Mouse (Mus musculus) intestine, postnatal 0 days (tissue): ENCODE measurements around the gene Mios. TPM values are rescaled to one million over a fixed set of nuclear protein-coding genes. Genes with fewer than 3 reads are reported as not detected.

ENCODE experiments used
- ATAC-seq: fragments of 200-750 bp; cut with Nextera tagmentation; 2 replicates; pipeline ENCODE4 v1.8.0; 2017; ENCODE audit warnings: mild to moderate bottlenecking, moderate TSS enrichment, moderate library complexity
- H3K27ac ChIP-seq: fragments of 300-500 bp; sonication (generic); 2 replicates; pipeline ENCODE4 v1.5.1; 2014; ENCODE audit warnings: mild to moderate bottlenecking, low read depth, low read length, moderate library complexity
- H3K27me3 ChIP-seq: fragments of 300-500 bp; sonication (generic); replicated peaks from 2 replicates; pipeline ENCODE4 v1.6.1; 2014; ENCODE audit warnings: low read length, mixed read lengths; ENCODE audit not compliant: control insufficient read depth, insufficient read depth
- H3K36me3 ChIP-seq: fragments of 300-500 bp; sonication (generic); 2 replicates; pipeline ENCODE4 v1.6.1; 2014; ENCODE audit warnings: mild to moderate bottlenecking, moderate library complexity; ENCODE audit not compliant: control insufficient read depth, insufficient read depth
- H3K4me1 ChIP-seq: fragments of 300-500 bp; sonication (generic); replicated peaks from 2 replicates; pipeline ENCODE4 v1.6.1; 2014; ENCODE audit warnings: antibody characterized with exemption, low read length, mixed read lengths; ENCODE audit not compliant: control insufficient read depth, insufficient read depth
- H3K4me2 ChIP-seq: fragments of 300-500 bp; sonication (generic); replicated peaks from 2 replicates; pipeline ENCODE4 v1.6.1; 2014; ENCODE audit warnings: low read depth, mild to moderate bottlenecking, moderate library complexity
- H3K4me3 ChIP-seq: fragments of 300-500 bp; sonication (generic); 2 replicates; pipeline ENCODE4 v1.5.1; 2014; ENCODE audit warnings: low read depth, low read length
- H3K9ac ChIP-seq: fragments of 300-500 bp; sonication (generic); 2 replicates; pipeline ENCODE4 v1.6.1; 2014; ENCODE audit warnings: mild to moderate bottlenecking, low read depth, low read length
- H3K9me3 ChIP-seq: fragments of 300-500 bp; sonication (generic); 2 replicates; pipeline ENCODE4 v1.6.1; 2016; ENCODE audit warnings: mixed run types; ENCODE audit not compliant: control insufficient read depth
- CTCF ChIP-seq: sonication (generic); IDR thresholded peaks from 2 replicates; pipeline ENCODE4 v1.5.1; 2016; ENCODE audit warnings: low read depth, mild to moderate bottlenecking, control low read depth, antibody characterized with exemption, moderate library complexity
- WGBS: fragments of 180-500 bp; shearing (Covaris S2); extraction: QIAGEN DNeasy Blood & Tissue Kit; methylation state at CpG from one replicate; pipeline ENCODE4 v1.1.7; 2014; 5-methylcytosine and 5-hydroxymethylcytosine counted together
- polyA plus RNA-seq: library from polyadenylated mRNA; unstranded; fragments of >200 nt; fragmentation: Nextera tagmentation; extraction: Ambion mirVana; gene quantifications from 2 replicates; pipeline ENCODE4 v1.2.1, GENCODE M21; 2015

Mios gene
- polyA plus RNA-seq, 1 experiment from 2014 or later = 8.1 TPM

- Histone ChIP-seq H3K4me1 (no peaks in the 10 kb centered on the region), H3K4me2 (no peak overlapping the region), H3K9me3 (no peaks in the 10 kb centered on the region), H3K27me3 (no peaks in the 10 kb centered on the region), H3K27ac (no peak overlapping the region), H3K4me3 (no peak overlapping the region), H3K36me3 (no peaks in the 10 kb centered on the region), H3K9ac (no peak overlapping the region)
- no peak for TF ChIP-seq CTCF
- ATAC-seq = no peak
- 64% methylated on average over 3 of the region's 3 CpGs for WGBS
Measured at GRCm38 (mm10) chr6:8271047-8271446, 62.0 kb downstream of the Mios start.

DNA sequence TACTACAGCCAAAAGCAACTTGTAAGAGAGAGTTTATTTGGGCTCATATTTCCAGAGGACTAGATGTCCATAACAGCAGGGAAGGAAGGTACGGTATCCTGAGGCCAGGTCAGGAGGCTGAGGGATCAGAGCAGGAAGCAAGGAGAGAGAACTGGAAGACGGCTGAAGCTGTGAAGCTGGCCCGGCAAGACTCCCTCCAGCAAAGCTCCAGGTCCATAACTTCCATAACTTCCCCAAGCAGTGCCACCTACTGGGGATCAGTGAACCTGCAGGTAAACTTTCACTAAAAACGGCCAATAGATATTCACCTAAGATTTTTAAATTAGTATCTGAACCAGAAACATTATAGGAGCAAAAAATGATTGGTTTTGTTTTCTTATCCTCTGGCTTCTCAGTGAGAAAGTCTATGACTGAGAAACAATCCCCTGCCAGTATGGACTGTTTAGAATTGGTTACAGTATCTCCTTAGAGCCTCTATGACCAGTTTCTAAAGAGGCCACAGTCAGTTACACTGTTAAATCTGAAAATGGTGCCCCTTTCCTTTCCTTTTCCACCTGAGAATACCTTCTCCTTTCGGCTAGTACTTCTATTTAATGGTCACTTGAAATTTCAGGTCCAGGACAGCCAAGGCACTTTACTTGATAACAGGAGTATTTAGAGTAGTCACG lies 65.5 kb downstream of the Mios start:
- 0 out of 2 replicates have a peak, but pooled peaks have one; percentile 38 for ATAC-seq
- Histone ChIP-seq H3K27me3 (no peaks in the 10 kb centered on the region), H3K9me3 (no peaks in the 10 kb centered on the region), H3K9ac (no peak overlapping the region), H3K4me2 (0 out of 2 replicates have a peak overlapping the region, but pooled peaks have one; percentile 32), H3K4me1 (no peaks in the 10 kb centered on the region), H3K4me3 (no peak overlapping the region), H3K36me3 (no peaks in the 10 kb centered on the region), H3K27ac (peak overlapping the region; percentile 29; the same call in 1 of the 2 replicates)
- peak; percentile 79 for TF ChIP-seq CTCF
- 36% methylated on average over 6 of the region's 6 CpGs for WGBS

- no peaks in the 10 kb centered on the region for H3K4me1 ChIP-seq
- no peak overlapping the region for H3K27ac ChIP-seq
- 18% methylated on average over 1 of the region's 1 CpGs for WGBS
- no peaks in the 10 kb centered on the region for H3K36me3 ChIP-seq
- H3K27me3 ChIP-seq = no peaks in the 10 kb centered on the region
- no peak overlapping the region for H3K9ac ChIP-seq
- TF ChIP-seq CTCF = peak; percentile 67
- H3K4me3 ChIP-seq = no peak overlapping the region
- H3K4me2 ChIP-seq = no peak overlapping the region
- no peaks in the 10 kb centered on the region for H3K9me3 ChIP-seq
- no peak for ATAC-seq
Measured at GRCm38 (mm10) chr6:8275098-8275497, 66.1 kb downstream of the Mios start.

- WGBS = 42% methylated on average over 4 of the region's 4 CpGs
- ATAC-seq = no peak
Measured at GRCm38 (mm10) chr6:8276431-8276830, 67.4 kb downstream of the Mios start.

DNA sequence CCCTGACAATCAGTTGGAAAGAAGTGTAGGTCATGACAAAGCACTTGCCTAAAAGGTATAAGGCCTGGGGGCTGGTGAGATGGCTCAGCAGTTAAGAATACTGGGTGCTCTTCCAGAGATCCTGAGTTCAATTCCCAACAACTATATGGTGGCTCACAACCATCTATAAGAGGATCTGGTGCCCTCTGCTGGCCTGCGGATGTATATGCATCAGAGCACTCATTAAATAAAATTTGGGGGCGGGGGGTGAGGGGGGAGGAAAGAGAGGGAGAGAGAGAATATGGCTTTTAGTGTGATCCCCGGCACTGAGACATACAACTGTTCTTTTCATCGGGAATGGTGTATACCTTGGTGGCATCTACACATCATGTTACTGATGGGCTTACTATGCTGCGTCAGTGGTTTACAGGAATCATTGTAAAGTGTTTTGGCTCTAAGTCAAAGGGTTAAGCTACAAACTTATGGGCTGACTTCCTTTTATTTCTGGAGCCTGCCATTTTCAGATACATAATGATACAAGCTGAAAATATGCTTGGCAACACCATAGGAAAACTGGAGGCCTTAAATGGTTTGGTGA lies 69.5 kb downstream of the Mios start:
- no peak overlapping the region for H3K4me3 ChIP-seq
- no peak overlapping the region for H3K27ac ChIP-seq
- H3K9ac ChIP-seq = no peak overlapping the region
- ATAC-seq = no peak
- H3K36me3 ChIP-seq = no peaks in the 10 kb centered on the region
- H3K4me2 ChIP-seq = no peak overlapping the region
- no peaks in the 10 kb centered on the region for H3K9me3 ChIP-seq
- WGBS = 74% methylated on average over 5 of the region's 5 CpGs
- no peaks in the 10 kb centered on the region for H3K27me3 ChIP-seq
- peak; percentile 62 for TF ChIP-seq CTCF
- no peaks in the 10 kb centered on the region for H3K4me1 ChIP-seq

More at GRCm38 (mm10) chr6:8276431-8276830, 67.4 kb downstream of the Mios start:
- Histone ChIP-seq H3K4me3 (no peak overlapping the region), H3K9ac (no peak overlapping the region), H3K36me3 (no peaks in the 10 kb centered on the region), H3K4me1 (no peaks in the 10 kb centered on the region), H3K4me2 (no peak overlapping the region), H3K27me3 (no peaks in the 10 kb centered on the region), H3K27ac (no peak overlapping the region), H3K9me3 (no peaks in the 10 kb centered on the region)
- TF ChIP-seq CTCF = no peak

GRCm38 (mm10) chr6:8283255-8283654 lies 74.2 kb downstream of the Mios start:
- Histone ChIP-seq H3K4me3 (no peak overlapping the region), H3K27ac (no peak overlapping the region), H3K27me3 (no peaks in the 10 kb centered on the region), H3K9me3 (no peaks in the 10 kb centered on the region), H3K4me2 (no peak overlapping the region), H3K36me3 (no peaks in the 10 kb centered on the region), H3K4me1 (no peaks in the 10 kb centered on the region), H3K9ac (no peak overlapping the region)
- no peak for TF ChIP-seq CTCF
- no peak for ATAC-seq
- WGBS = 80% methylated on average over 4 of the region's 4 CpGs
